Mouse (Mus musculus): Measurements from ENCODE around the gene Dctn1. TPM values are rescaled to one million over a fixed set of nuclear protein-coding genes. Genes with fewer than 3 reads are reported as not detected.

The Dctn1 gene
- 161 and 164 TPM in 2 replicates for polyA plus RNA-seq (2015; fragmentation: Nextera tagmentation; extraction: Ambion mirVana)

DNA sequence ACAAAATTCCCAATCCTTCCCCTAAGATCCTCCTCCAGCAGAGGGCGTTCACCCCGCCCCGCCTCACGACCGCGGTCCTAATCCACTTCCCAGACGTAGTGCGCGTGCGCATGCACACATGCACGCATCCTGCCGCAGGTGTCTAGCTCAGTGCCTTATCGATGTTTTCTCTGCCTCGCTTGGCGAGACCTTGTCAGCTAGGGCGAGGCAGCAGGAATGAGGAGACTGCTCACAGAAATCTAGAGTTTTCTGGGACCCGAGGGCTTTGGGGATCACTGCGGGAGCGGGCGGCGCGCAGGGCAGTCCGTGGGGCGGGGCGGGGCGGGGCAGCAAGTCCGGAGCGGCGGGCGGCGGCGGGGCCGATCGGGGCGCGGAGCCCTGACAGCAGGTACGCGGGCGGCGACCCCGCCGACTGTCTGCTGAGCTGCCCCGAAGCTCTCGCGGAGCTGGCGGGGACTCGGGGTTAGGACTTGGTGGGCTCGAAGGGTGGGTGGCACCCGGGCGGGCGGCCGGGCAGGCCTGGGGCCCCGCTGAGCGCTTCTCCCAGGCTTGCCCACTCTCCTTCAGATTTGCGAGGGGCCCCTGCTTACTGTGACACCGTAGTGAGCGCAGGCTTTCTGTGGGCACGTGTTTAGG lies at the start of gene Dctn1:
TSS of gene Dctn1 (plus strand) at position 314 of the 636 bp plus-strand sequence.
- Histone ChIP-seq H3K27me3 (ENCODE audit: control insufficient read depth, insufficient read depth, low read depth, low read length) (peaks cover 25% of the 10 kb centered on the region), H3K4me1 (ENCODE audit: control insufficient read depth, insufficient read depth, low read length) (peaks cover 38% of the 10 kb centered on the region), H3K27ac (ENCODE audit: low read length) (peak within 1 kb of the TSS; percentile 94), H3K36me3 (ENCODE audit: control insufficient read depth, insufficient read depth, low read length) (no peaks in the 10 kb centered on the region), H3K4me3 (ENCODE audit: low read depth, low read length) (peak within 1 kb of the TSS; percentile 92), H3K9ac (ENCODE audit: low read depth, low read length) (peak within 1 kb of the TSS; percentile 93), H3K9me3 (replicated peaks; ENCODE audit: control insufficient read depth, low read length, poor library complexity, severe bottlenecking) (no peaks in the 10 kb centered on the region), H3K4me2 (ENCODE audit: low read length) (peak within 1 kb of the TSS; percentile 83)
- WGBS, result under 1% methylated on average over 58 of the region's 58 CpGs
- peak; percentile 85 for ATAC-seq

DNA sequence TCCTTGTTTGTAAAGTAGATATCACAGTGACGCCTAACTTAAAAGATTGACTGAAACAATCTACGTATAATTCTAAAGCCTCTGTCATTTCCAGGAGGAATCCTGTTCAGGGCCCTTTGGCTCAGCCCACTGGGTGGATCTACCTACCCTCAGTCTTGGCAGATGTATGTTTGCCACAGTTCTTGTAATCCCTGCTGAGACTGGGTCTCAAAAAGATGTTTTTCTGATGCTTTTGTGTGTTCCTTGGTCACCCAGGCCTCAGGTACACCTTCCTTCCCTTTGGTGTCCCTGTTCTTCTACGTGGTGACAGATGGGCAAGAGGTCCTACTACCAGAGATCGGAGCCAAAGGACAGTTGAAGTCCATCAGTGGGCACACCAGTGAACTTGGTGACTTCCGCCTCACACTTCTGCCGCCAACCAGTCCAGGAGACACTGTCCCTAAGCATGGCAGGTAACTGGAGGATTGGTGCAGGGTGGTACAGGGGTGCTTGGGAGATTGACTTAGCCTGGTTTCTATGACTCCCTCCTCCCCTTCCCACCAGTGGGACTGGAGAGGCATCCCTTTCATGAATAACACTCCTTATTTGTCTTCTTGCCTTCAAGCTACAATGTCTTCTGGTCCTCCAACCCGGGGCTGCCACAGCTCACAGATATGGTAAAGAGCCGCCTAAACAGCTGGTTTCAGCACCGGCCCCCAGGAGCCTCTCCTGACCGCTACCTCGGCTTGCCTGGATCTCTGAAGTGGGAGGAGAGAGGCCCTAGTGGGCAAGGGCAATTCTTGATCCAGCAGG lies 49.2 kb upstream of the Dctn1 start:
- 77% methylated on average over 11 of the region's 11 CpGs for WGBS
- Histone ChIP-seq H3K36me3 (ENCODE audit: control insufficient read depth, insufficient read depth, low read length) (peaks cover 15% of the 10 kb centered on the region), H3K27me3 (ENCODE audit: control insufficient read depth, insufficient read depth, low read depth, low read length) (no peaks in the 10 kb centered on the region), H3K9me3 (replicated peaks; ENCODE audit: control insufficient read depth, low read length, poor library complexity, severe bottlenecking) (no peaks in the 10 kb centered on the region), H3K4me3 (ENCODE audit: low read depth, low read length) (peak overlapping the region; percentile 86), H3K27ac (ENCODE audit: low read length) (no peak overlapping the region), H3K4me2 (ENCODE audit: low read length) (peak overlapping the region; percentile 95), H3K9ac (ENCODE audit: low read depth, low read length) (peak overlapping the region; percentile 93), H3K4me1 (ENCODE audit: control insufficient read depth, insufficient read depth, low read length) (peaks cover 29% of the 10 kb centered on the region)
- ATAC-seq, result no peak

DNA sequence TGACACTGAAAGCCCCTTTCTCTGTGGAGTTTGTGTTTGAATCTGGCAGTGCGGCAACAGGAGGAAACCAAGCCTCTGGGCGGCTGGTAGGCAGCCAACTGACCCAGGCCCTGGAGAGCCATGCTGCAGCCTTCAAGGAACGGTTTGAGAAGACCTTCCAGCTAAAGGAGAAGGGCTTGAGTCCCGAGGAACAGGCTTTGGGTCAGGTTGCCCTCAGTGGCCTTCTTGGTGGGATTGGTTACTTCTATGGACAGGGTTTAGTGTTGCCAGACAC lies 48.6 kb upstream of the Dctn1 start:
- H3K27me3 ChIP-seq (ENCODE audit: control insufficient read depth, insufficient read depth, low read depth, low read length), result no peaks in the 10 kb centered on the region
- H3K36me3 ChIP-seq (ENCODE audit: control insufficient read depth, insufficient read depth, low read length), result peaks cover 15% of the 10 kb centered on the region
- H3K9me3 ChIP-seq (replicated peaks; ENCODE audit: control insufficient read depth, low read length, poor library complexity, severe bottlenecking), result no peaks in the 10 kb centered on the region
- ATAC-seq, result no peak
- 82% methylated on average over 4 of the region's 4 CpGs for WGBS
- H3K4me2 ChIP-seq (ENCODE audit: low read length), result no peak overlapping the region
- H3K4me1 ChIP-seq (ENCODE audit: control insufficient read depth, insufficient read depth, low read length), result peaks cover 31% of the 10 kb centered on the region
- H3K27ac ChIP-seq (ENCODE audit: low read length), result no peak overlapping the region
- no peak overlapping the region for H3K9ac ChIP-seq (ENCODE audit: low read depth, low read length)
- no peak overlapping the region for H3K4me3 ChIP-seq (ENCODE audit: low read depth, low read length)

DNA sequence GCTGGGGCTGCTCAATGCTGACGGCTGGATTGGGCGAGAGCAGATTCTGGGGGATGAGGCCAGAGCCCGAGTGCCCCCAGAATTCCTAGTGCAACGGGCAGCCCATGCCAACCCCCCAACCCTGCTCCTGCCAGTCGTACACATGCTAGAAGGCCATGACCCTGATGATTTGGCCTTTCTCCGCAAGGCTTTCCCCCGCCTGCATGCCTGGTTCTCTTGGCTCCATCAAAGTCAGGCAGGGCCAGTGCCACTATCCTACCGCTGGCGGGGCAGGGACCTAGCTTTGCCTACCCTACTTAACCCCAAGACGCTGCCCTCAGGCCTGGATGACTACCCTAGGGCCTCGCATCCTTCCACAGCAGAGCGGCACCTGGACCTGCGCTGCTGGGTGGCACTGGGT lies 48.1 kb upstream of the Dctn1 start:
- no peak overlapping the region for H3K9ac ChIP-seq (ENCODE audit: low read depth, low read length)
- peaks cover 37% of the 10 kb centered on the region for H3K4me1 ChIP-seq (ENCODE audit: control insufficient read depth, insufficient read depth, low read length)
- no peak overlapping the region for H3K4me2 ChIP-seq (ENCODE audit: low read length)
- 93% methylated on average over 13 of the region's 13 CpGs for WGBS
- no peak overlapping the region for H3K27ac ChIP-seq (ENCODE audit: low read length)
- no peak for ATAC-seq
- no peak overlapping the region for H3K4me3 ChIP-seq (ENCODE audit: low read depth, low read length)
- H3K9me3 ChIP-seq (replicated peaks; ENCODE audit: control insufficient read depth, low read length, poor library complexity, severe bottlenecking), result no peaks in the 10 kb centered on the region
- H3K36me3 ChIP-seq (ENCODE audit: control insufficient read depth, insufficient read depth, low read length), result peaks cover 15% of the 10 kb centered on the region
- no peaks in the 10 kb centered on the region for H3K27me3 ChIP-seq (ENCODE audit: control insufficient read depth, insufficient read depth, low read depth, low read length)

DNA sequence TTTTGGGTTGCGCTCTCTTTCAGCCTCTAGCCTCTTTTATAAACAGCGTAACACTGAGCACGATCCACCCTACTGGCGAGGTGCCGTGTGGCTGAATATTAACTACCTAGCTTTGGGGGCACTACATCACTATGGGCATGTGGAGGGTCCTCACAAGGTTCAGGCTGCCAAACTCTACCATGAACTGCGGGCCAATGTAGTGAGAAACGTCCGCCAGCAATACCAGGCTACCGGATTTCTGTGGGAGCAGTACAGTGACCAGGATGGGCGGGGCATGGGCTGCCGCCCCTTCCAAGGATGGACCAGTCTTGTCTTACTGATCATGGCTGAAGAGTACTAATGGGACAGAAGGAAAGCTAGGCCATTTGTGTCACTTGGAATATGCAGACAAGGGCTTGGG lies 47.4 kb upstream of the Dctn1 start:
- no peak overlapping the region for H3K4me3 ChIP-seq (ENCODE audit: low read depth, low read length)
- H3K36me3 ChIP-seq (ENCODE audit: control insufficient read depth, insufficient read depth, low read length), result peaks cover 15% of the 10 kb centered on the region
- H3K27me3 ChIP-seq (ENCODE audit: control insufficient read depth, insufficient read depth, low read depth, low read length), result no peaks in the 10 kb centered on the region
- H3K4me1 ChIP-seq (ENCODE audit: control insufficient read depth, insufficient read depth, low read length), result peaks cover 42% of the 10 kb centered on the region
- no peak overlapping the region for H3K4me2 ChIP-seq (ENCODE audit: low read length)
- 87% methylated on average over 11 of the region's 11 CpGs for WGBS
- no peak for ATAC-seq
- no peaks in the 10 kb centered on the region for H3K9me3 ChIP-seq (replicated peaks; ENCODE audit: control insufficient read depth, low read length, poor library complexity, severe bottlenecking)
- H3K27ac ChIP-seq (ENCODE audit: low read length), result no peak overlapping the region
- H3K9ac ChIP-seq (ENCODE audit: low read depth, low read length), result no peak overlapping the region

DNA sequence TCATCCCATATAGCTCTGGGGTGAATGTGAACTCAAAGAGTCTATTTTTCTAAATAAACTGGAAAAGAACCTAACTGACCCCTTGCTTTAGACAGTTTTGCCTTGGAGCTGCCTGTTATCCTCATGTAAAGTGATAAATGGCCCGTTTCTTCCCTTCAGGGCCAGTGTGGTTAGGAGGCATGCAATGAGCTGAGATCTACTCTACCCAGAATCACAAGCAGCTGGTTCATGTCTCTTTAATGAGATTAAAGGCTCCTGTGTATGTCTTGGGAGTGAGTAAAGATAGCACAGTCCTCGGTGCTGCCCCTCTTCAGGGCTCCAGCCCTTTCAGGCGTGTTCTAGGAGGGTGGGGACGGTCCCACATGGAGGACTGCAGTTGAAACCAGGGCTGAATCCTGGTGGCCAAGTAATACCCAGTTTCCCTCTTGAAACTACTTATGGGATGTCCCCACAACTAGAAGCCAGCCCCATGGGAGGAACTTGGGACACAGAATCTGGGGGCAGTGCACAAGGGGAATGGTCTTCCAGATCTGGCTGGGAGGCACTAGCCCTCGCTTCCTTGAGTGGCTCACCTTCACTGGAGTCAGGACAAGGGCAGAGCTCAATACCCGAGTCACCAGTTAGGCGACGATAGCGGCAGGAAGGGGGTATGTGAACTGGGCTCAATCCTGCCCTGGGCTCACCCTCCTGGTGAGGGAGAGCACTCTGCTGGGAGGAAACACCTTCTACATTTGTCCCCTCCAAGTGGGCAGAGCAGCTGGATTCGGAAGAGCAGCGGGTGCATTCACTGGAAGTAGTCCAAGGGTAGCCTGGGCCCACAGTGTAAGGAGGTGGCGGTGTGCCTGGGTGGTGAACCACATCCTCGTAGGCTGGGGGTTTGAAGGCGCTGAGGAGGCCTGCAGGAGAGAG lies 46.6 kb upstream of the Dctn1 start:
- Histone ChIP-seq H3K27me3 (ENCODE audit: control insufficient read depth, insufficient read depth, low read depth, low read length) (no peaks in the 10 kb centered on the region), H3K4me3 (ENCODE audit: low read depth, low read length) (no peak overlapping the region), H3K36me3 (ENCODE audit: control insufficient read depth, insufficient read depth, low read length) (peaks cover 15% of the 10 kb centered on the region), H3K9ac (ENCODE audit: low read depth, low read length) (peak overlapping the region; percentile 7; the same call in 1 of the 2 replicates), H3K4me2 (ENCODE audit: low read length) (peak overlapping the region; percentile 84; the same call in 1 of the 2 replicates), H3K9me3 (replicated peaks; ENCODE audit: control insufficient read depth, low read length, poor library complexity, severe bottlenecking) (no peaks in the 10 kb centered on the region), H3K27ac (ENCODE audit: low read length) (no peak overlapping the region), H3K4me1 (ENCODE audit: control insufficient read depth, insufficient read depth, low read length) (peaks cover 45% of the 10 kb centered on the region)
- ATAC-seq, result no peak
- WGBS, result 84% methylated on average over 14 of the region's 14 CpGs

DNA sequence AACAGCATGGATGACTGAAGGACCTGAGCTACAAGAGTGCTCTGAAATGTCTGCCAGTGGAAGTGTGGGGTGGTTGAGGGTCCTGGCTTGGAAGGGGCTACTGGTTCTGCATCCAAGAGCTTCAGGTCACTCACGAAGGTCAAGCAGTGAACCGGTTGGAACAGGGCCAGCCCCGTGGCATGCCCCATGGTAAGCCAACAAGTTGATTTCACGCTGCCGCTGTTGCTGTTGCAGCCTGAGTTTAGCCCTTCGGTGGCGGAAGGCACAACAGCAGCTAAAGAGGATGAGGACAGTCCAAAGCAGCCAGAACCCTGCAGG lies 46.0 kb upstream of the Dctn1 start:
- Histone ChIP-seq H3K36me3 (ENCODE audit: control insufficient read depth, insufficient read depth, low read length) (peaks cover 15% of the 10 kb centered on the region), H3K27ac (ENCODE audit: low read length) (no peak overlapping the region), H3K4me1 (ENCODE audit: control insufficient read depth, insufficient read depth, low read length) (peaks cover 47% of the 10 kb centered on the region), H3K27me3 (ENCODE audit: control insufficient read depth, insufficient read depth, low read depth, low read length) (no peaks in the 10 kb centered on the region), H3K4me2 (ENCODE audit: low read length) (peak overlapping the region; percentile 84), H3K9ac (ENCODE audit: low read depth, low read length) (peak overlapping the region; percentile 7; the same call in 1 of the 2 replicates), H3K4me3 (ENCODE audit: low read depth, low read length) (peak overlapping the region; percentile 70; the same call in 1 of the 2 replicates), H3K9me3 (replicated peaks; ENCODE audit: control insufficient read depth, low read length, poor library complexity, severe bottlenecking) (no peaks in the 10 kb centered on the region)
- ATAC-seq, result no peak
- WGBS, result 53% methylated on average over 7 of the region's 7 CpGs

DNA sequence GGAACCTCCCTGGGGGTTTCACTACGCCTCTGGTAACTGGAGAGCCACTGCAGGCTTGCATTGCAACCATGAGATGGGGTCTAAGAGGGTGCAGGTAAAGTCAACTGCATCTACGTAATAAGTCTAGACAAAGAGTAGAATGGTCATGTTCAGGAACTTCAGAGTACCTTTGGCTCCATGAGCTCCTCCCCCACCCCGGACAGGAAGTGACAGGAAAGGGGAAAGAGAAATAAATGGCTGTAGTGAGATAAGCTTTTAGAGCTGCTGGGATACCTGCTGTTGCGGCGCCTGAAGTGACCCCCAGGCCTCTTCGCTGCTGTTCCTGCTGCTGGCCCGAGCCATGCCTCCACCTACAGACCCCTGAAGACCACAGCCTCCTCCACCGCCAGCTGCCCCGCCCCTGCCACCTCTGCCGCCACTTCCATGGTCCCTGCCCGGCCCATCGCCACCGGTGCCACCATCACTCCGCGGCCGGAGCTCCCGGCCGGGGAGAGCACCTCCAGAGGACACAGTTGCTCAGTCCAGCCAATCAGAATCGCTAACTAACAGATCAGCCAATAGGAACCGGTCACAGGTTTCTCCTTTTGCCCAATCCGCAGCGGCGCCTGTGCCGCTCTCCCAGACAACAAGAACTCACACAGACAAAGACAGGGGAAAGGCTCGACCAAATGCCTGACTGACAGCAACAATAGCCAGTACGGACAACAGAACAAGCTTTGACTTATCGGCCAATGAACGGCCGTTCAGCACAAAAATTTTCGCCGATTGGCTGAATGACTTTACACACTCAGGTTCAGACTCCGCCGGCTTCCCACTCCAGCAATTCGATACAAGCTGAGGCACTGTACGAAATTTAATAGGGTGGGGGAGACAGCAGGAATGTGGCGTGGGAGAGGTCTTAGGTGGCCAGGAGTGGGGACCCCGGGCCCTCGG lies 44.5 kb upstream of the Dctn1 start, which contains the start of gene Wbp1:
TSS of gene Wbp1 (minus strand) at position 630 of the 933 bp plus-strand sequence.
- peak within 1 kb of the TSS; percentile 70 for H3K4me3 ChIP-seq (ENCODE audit: low read depth, low read length)
- H3K9me3 ChIP-seq (replicated peaks; ENCODE audit: control insufficient read depth, low read length, poor library complexity, severe bottlenecking), result no peaks in the 10 kb centered on the region
- under 1% methylated on average over 38 of the region's 38 CpGs for WGBS
- peak within 1 kb of the TSS; percentile 98 for H3K4me2 ChIP-seq (ENCODE audit: low read length)
- H3K4me1 ChIP-seq (ENCODE audit: control insufficient read depth, insufficient read depth, low read length), result peaks cover 42% of the 10 kb centered on the region
- H3K9ac ChIP-seq (ENCODE audit: low read depth, low read length), result peak within 1 kb of the TSS; percentile 80
- H3K27me3 ChIP-seq (ENCODE audit: control insufficient read depth, insufficient read depth, low read depth, low read length), result no peaks in the 10 kb centered on the region
- ATAC-seq, result peak; percentile 95
- H3K27ac ChIP-seq (ENCODE audit: low read length), result peak within 1 kb of the TSS; percentile 94
- H3K36me3 ChIP-seq (ENCODE audit: control insufficient read depth, insufficient read depth, low read length), result peaks cover 15% of the 10 kb centered on the region
